Mouse (Mus musculus) limb, embryonic 12.5 days (tissue): ENCODE measurements around the gene Specc1. TPM values are rescaled to one million over a fixed set of nuclear protein-coding genes. Genes with fewer than 3 reads are reported as not detected.
A peak's percentile ranks its signal among the peaks of the same experiment; 100 is the strongest.

Source experiments
- ATAC-seq: fragments of 200-750 bp; cut with Nextera tagmentation; 2 replicates; pipeline ENCODE4 v1.8.0; 2017; ENCODE audit warnings: low read depth, moderate TSS enrichment; ENCODE audit not compliant: insufficient number of reproducible peaks, insufficient read depth, low FRiP score, low TSS enrichment
- H3K27ac ChIP-seq: fragments of 300-500 bp; sonication (generic); 2 replicates; pipeline ENCODE4 v1.5.1; 2016; ENCODE audit warnings: mild to moderate bottlenecking, moderate library complexity
- H3K27me3 ChIP-seq: fragments of 300-500 bp; sonication (generic); 2 replicates; pipeline ENCODE4 v1.6.1; 2016; ENCODE audit warnings: mild to moderate bottlenecking, moderate library complexity
- H3K36me3 ChIP-seq: fragments of 300-500 bp; sonication (generic); 2 replicates; pipeline ENCODE4 v1.6.1; 2016; ENCODE audit warnings: mild to moderate bottlenecking, moderate library complexity
- H3K4me1 ChIP-seq: fragments of 300-500 bp; sonication (generic); replicated peaks from 2 replicates; pipeline ENCODE4 v1.6.1; 2016
- H3K4me2 ChIP-seq: fragments of 300-500 bp; sonication (generic); 2 replicates; pipeline ENCODE4 v1.6.1; 2016; ENCODE audit warnings: mild to moderate bottlenecking, moderate library complexity
- H3K4me3 ChIP-seq: fragments of 300-500 bp; sonication (generic); replicated peaks from 2 replicates; pipeline ENCODE4 v1.5.1; 2016; ENCODE audit warnings: mild to moderate bottlenecking
- H3K9ac ChIP-seq: fragments of 300-500 bp; sonication (generic); replicated peaks from 2 replicates; pipeline ENCODE4 v1.6.1; 2016; ENCODE audit warnings: mild to moderate bottlenecking, moderate library complexity
- H3K9me3 ChIP-seq: fragments of 300-500 bp; sonication (generic); 2 replicates; pipeline ENCODE4 v1.6.1; 2016; ENCODE audit warnings: mild to moderate bottlenecking, moderate library complexity
- WGBS: fragments of 180-500 bp; shearing (Covaris S2); methylation state at CpG from one replicate; pipeline ENCODE4 v1.1.7; 2016; 5-methylcytosine and 5-hydroxymethylcytosine counted together
- polyA plus RNA-seq: library from polyadenylated mRNA; unstranded; fragments of >200 nt; fragmentation: Nextera tagmentation; extraction: Ambion mirVana; gene quantifications from 2 replicates; pipeline ENCODE4 v1.2.1, GENCODE M21; 2016

Gene Specc1
- polyA plus RNA-seq, 1 experiment from 2014 or later = 16.4 TPM

- ATAC-seq = no peak
- no peak overlapping the region for H3K4me2 ChIP-seq
- 0 out of 2 replicates have a peak, but pooled peaks cover 3% of the 10 kb centered on the region for H3K36me3 ChIP-seq
- H3K4me3 ChIP-seq = no peak overlapping the region
- H3K4me1 ChIP-seq = no peaks in the 10 kb centered on the region
- H3K27ac ChIP-seq = no peak overlapping the region
- no peak overlapping the region for H3K9ac ChIP-seq
- 93% methylated on average over 6 of the region's 6 CpGs for WGBS
- no peaks in the 10 kb centered on the region for H3K9me3 ChIP-seq
- no peaks in the 10 kb centered on the region for H3K27me3 ChIP-seq
These were observed 224.2 kb downstream of the Specc1 start for GRCm38 (mm10) chr11:62180791-62181190.

GRCm38 (mm10) chr11:62184900-62185299, 228.3 kb downstream of the Specc1 start:
- Histone ChIP-seq H3K27me3 (no peaks in the 10 kb centered on the region), H3K9ac (no peak overlapping the region), H3K4me2 (no peak overlapping the region), H3K4me1 (no peaks in the 10 kb centered on the region), H3K4me3 (no peak overlapping the region), H3K9me3 (no peaks in the 10 kb centered on the region), H3K36me3 (0 out of 2 replicates have a peak, but pooled peaks cover 3% of the 10 kb centered on the region), H3K27ac (no peak overlapping the region)
- no peak for ATAC-seq
- WGBS = 87% methylated on average over 4 of the region's 4 CpGs

- no peak overlapping the region for H3K4me3 ChIP-seq
- no peaks in the 10 kb centered on the region for H3K27me3 ChIP-seq
- no peaks in the 10 kb centered on the region for H3K36me3 ChIP-seq
- H3K9ac ChIP-seq = no peak overlapping the region
- H3K4me2 ChIP-seq = no peak overlapping the region
- ATAC-seq = no peak
- 91% methylated on average over 8 of the region's 8 CpGs for WGBS
- no peaks in the 10 kb centered on the region for H3K9me3 ChIP-seq
- H3K27ac ChIP-seq = 0 out of 2 replicates have a peak overlapping the region, but pooled peaks have one; percentile 5
- H3K4me1 ChIP-seq = no peaks in the 10 kb centered on the region
These were observed 230.5 kb downstream of the Specc1 start for GRCm38 (mm10) chr11:62187074-62187473.

- ATAC-seq = no peak
- 83% methylated on average over 3 of the region's 3 CpGs for WGBS
- Histone ChIP-seq H3K9me3 (no peaks in the 10 kb centered on the region), H3K27ac (no peak overlapping the region), H3K4me2 (no peak overlapping the region), H3K36me3 (no peaks in the 10 kb centered on the region), H3K27me3 (no peaks in the 10 kb centered on the region), H3K4me3 (no peak overlapping the region), H3K9ac (no peak overlapping the region), H3K4me1 (no peaks in the 10 kb centered on the region)
These were observed 235.5 kb downstream of the Specc1 start for GRCm38 (mm10) chr11:62192050-62192449.

GRCm38 (mm10) chr11:62193116-62193515, 236.6 kb downstream of the Specc1 start:
- no peaks in the 10 kb centered on the region for H3K27me3 ChIP-seq
- no peak overlapping the region for H3K27ac ChIP-seq
- H3K4me1 ChIP-seq = no peaks in the 10 kb centered on the region
- H3K9ac ChIP-seq = no peak overlapping the region
- no peak overlapping the region for H3K4me3 ChIP-seq
- ATAC-seq = no peak
- H3K9me3 ChIP-seq = no peaks in the 10 kb centered on the region
- 72% methylated on average over 3 of the region's 3 CpGs for WGBS
- H3K4me2 ChIP-seq = no peak overlapping the region
- no peaks in the 10 kb centered on the region for H3K36me3 ChIP-seq

- H3K4me1 ChIP-seq = no peaks in the 10 kb centered on the region
- H3K27ac ChIP-seq = no peak overlapping the region
- no peak overlapping the region for H3K4me3 ChIP-seq
- no peak overlapping the region for H3K9ac ChIP-seq
- H3K4me2 ChIP-seq = no peak overlapping the region
- no peak for ATAC-seq
- H3K9me3 ChIP-seq = no peaks in the 10 kb centered on the region
- no peaks in the 10 kb centered on the region for H3K27me3 ChIP-seq
- no peaks in the 10 kb centered on the region for H3K36me3 ChIP-seq
These were observed 237.7 kb downstream of the Specc1 start for GRCm38 (mm10) chr11:62194217-62194616.

GRCm38 (mm10) chr11:62200901-62201512, 244.4 kb downstream of the Specc1 start:
- no peak for ATAC-seq

GRCm38 (mm10) chr11:62202645-62203044, 246.1 kb downstream of the Specc1 start:
- H3K9ac ChIP-seq = no peak overlapping the region
- no peak for ATAC-seq
- peaks cover 9% of the 10 kb centered on the region for H3K36me3 ChIP-seq
- H3K27ac ChIP-seq = no peak overlapping the region
- no peaks in the 10 kb centered on the region for H3K27me3 ChIP-seq
- H3K4me3 ChIP-seq = no peak overlapping the region
- H3K4me1 ChIP-seq = 0 out of 2 replicates have a peak, but pooled peaks cover 4% of the 10 kb centered on the region
- H3K4me2 ChIP-seq = no peak overlapping the region
- no peaks in the 10 kb centered on the region for H3K9me3 ChIP-seq
- 93% methylated on average over 1 of the region's 1 CpGs for WGBS

More at GRCm38 (mm10) chr11:62200901-62201512, 244.4 kb downstream of the Specc1 start:
- Histone ChIP-seq H3K4me2 (no peak overlapping the region), H3K9ac (no peak overlapping the region), H3K9me3 (no peaks in the 10 kb centered on the region), H3K27me3 (no peaks in the 10 kb centered on the region), H3K4me1 (0 out of 2 replicates have a peak, but pooled peaks cover 4% of the 10 kb centered on the region), H3K4me3 (no peak overlapping the region), H3K36me3 (0 out of 2 replicates have a peak, but pooled peaks cover 4% of the 10 kb centered on the region), H3K27ac (no peak overlapping the region)
- 54% methylated on average over 5 of the region's 5 CpGs for WGBS

- Histone ChIP-seq H3K36me3 (peaks cover 13% of the 10 kb centered on the region), H3K27ac (no peak overlapping the region), H3K27me3 (no peaks in the 10 kb centered on the region), H3K4me2 (no peak overlapping the region), H3K9ac (no peak overlapping the region), H3K9me3 (no peaks in the 10 kb centered on the region), H3K4me3 (no peak overlapping the region), H3K4me1 (no peaks in the 10 kb centered on the region)
- no peak for ATAC-seq
- 88% methylated on average over 2 of the region's 2 CpGs for WGBS
These were observed 252.5 kb downstream of the Specc1 start for GRCm38 (mm10) chr11:62209111-62209510.

- Histone ChIP-seq H3K9ac (no peak overlapping the region), H3K27ac (no peak overlapping the region), H3K4me1 (no peaks in the 10 kb centered on the region), H3K27me3 (no peaks in the 10 kb centered on the region), H3K9me3 (no peaks in the 10 kb centered on the region), H3K36me3 (peaks cover 13% of the 10 kb centered on the region), H3K4me2 (no peak overlapping the region), H3K4me3 (no peak overlapping the region)
- 63% methylated on average over 4 of the region's 4 CpGs for WGBS
- no peak for ATAC-seq
These were observed 253.3 kb downstream of the Specc1 start for GRCm38 (mm10) chr11:62209891-62210290.

GRCm38 (mm10) chr11:62213384-62213989, 256.9 kb downstream of the Specc1 start:
- ATAC-seq = no peak
- Histone ChIP-seq H3K27ac (no peak overlapping the region), H3K9ac (no peak overlapping the region), H3K4me1 (no peaks in the 10 kb centered on the region), H3K36me3 (no peaks in the 10 kb centered on the region), H3K27me3 (no peaks in the 10 kb centered on the region), H3K4me3 (no peak overlapping the region), H3K9me3 (no peaks in the 10 kb centered on the region), H3K4me2 (no peak overlapping the region)
- WGBS = 86% methylated on average over 12 of the region's 12 CpGs

GRCm38 (mm10) chr11:62215107-62215506, 258.5 kb downstream of the Specc1 start:
- ATAC-seq = no peak
- Histone ChIP-seq H3K27ac (no peak overlapping the region), H3K9me3 (no peaks in the 10 kb centered on the region), H3K4me1 (no peaks in the 10 kb centered on the region), H3K9ac (no peak overlapping the region), H3K4me2 (no peak overlapping the region), H3K27me3 (no peaks in the 10 kb centered on the region), H3K4me3 (no peak overlapping the region), H3K36me3 (no peaks in the 10 kb centered on the region)
- WGBS = 61% methylated on average over 2 of the region's 2 CpGs
